Mouse (Mus musculus): ENCODE data around the gene Slc30a2.

Slc30a2 gene

GRCm38 (mm10) chr4:134395977-134396825, 53.2 kb downstream of the Slc30a2 start, which contains the start of gene Pafah2:
Gene Pafah2, plus strand, starts transcription at chr4:134396320.
- CTCF ChIA-PET = interaction anchor here (0.7 to 0.9 kb wide), 2 partner anchors 82 to 139 kb away, joined by 3 read pairs; no protein-coding TSS in a partner anchor

- CTCF ChIA-PET = no interaction called here
Observed at GRCm38 (mm10) chr4:134397121-134397520, 54.1 kb downstream of the Slc30a2 start.

GRCm38 (mm10) chr4:134397732-134398131, 54.8 kb downstream of the Slc30a2 start:
- CTCF ChIA-PET = no interaction called here

GRCm38 (mm10) chr4:134400206-134400605, 57.2 kb downstream of the Slc30a2 start:
- CTCF ChIA-PET = interaction anchor here (0.6 to 0.7 kb wide), 3 partner anchors 46 to 67 kb away, joined by 3 to 6 read pairs (median 3); no protein-coding TSS in a partner anchor

GRCm38 (mm10) chr4:134401181-134401661, 58.2 kb downstream of the Slc30a2 start:
- CTCF ChIA-PET = no interaction called here

- CTCF ChIA-PET = no interaction called here
Observed at GRCm38 (mm10) chr4:134401856-134402570, 59.0 kb downstream of the Slc30a2 start.

- CTCF ChIA-PET = no interaction called here
Observed at GRCm38 (mm10) chr4:134402571-134403262, 59.7 kb downstream of the Slc30a2 start.

GRCm38 (mm10) chr4:134403721-134404120, 60.7 kb downstream of the Slc30a2 start:
- CTCF ChIA-PET = no interaction called here

Data from spleen, embryonic (tissue).